Mouse (Mus musculus) lung, postnatal 4 days (tissue): ENCODE measurements around the gene Pax4.

Source experiments
- DNase-seq, 2 experiments: peaks; one replicate each; pipeline ENCODE4 v3.0.0; 2021

The Pax4 gene

GRCm38 (mm10) chr6:28431538-28431855 is 17.7 kb downstream of the Pax4 start:
- no peak for DNase-seq

GRCm38 (mm10) chr6:28430795-28431537 is 18.2 kb downstream of the Pax4 start:
- peak; percentile 59 to 64 for DNase-seq

GRCm38 (mm10) chr6:28429870-28430269 is 19.3 kb downstream of the Pax4 start:
- DNase-seq, result no peak

GRCm38 (mm10) chr6:28428290-28428689 is 20.9 kb downstream of the Pax4 start, which contains the start of gene Gcc1:
Gcc1 (minus strand) TSS chr6:28428390.
- DNase-seq, result no peak

GRCm38 (mm10) chr6:28427096-28427839 is 21.9 kb downstream of the Pax4 start, which contains the start of gene Fscn3:
Fscn3 (plus strand) TSS chr6:28427789.
- peak in 1 of 2 experiments; percentile 20 for DNase-seq

- DNase-seq, result no peak
Measured at GRCm38 (mm10) chr6:28425019-28425418, 24.1 kb downstream of the Pax4 start.

- DNase-seq, result peak; percentile 64 to 75
Measured at GRCm38 (mm10) chr6:28423767-28424695, 25.1 kb downstream of the Pax4 start.

- peak; percentile 96 to 97 for DNase-seq
Measured at GRCm38 (mm10) chr6:28423313-28423712, 25.8 kb downstream of the Pax4 start, which contains the start of gene Arf5. Arf5 (plus strand) TSS chr6:28423560.

- no peak for DNase-seq
Measured at GRCm38 (mm10) chr6:28422651-28423290, 26.4 kb downstream of the Pax4 start.

- peak; percentile 97 to 98 for DNase-seq
Measured at GRCm38 (mm10) chr6:28421469-28422000, 27.6 kb downstream of the Pax4 start.

GRCm38 (mm10) chr6:28420865-28421264 is 28.3 kb downstream of the Pax4 start:
- no peak for DNase-seq

GRCm38 (mm10) chr6:28420361-28420760 is 28.8 kb downstream of the Pax4 start:
- DNase-seq, result peak in 1 of 2 experiments; percentile 19

GRCm38 (mm10) chr6:28419673-28420072 is 29.5 kb downstream of the Pax4 start:
- no peak for DNase-seq

- peak; percentile 61 to 78 for DNase-seq
Measured at GRCm38 (mm10) chr6:28418449-28418848, 30.7 kb downstream of the Pax4 start.

GRCm38 (mm10) chr6:28416981-28417380 is 32.2 kb downstream of the Pax4 start:
- no peak for DNase-seq

GRCm38 (mm10) chr6:28411236-28411635 is 37.9 kb downstream of the Pax4 start:
- DNase-seq, result no peak

GRCm38 (mm10) chr6:28410053-28410452 is 39.1 kb downstream of the Pax4 start:
- peak; percentile 36 to 50 for DNase-seq

GRCm38 (mm10) chr6:28399791-28400190 is 49.4 kb downstream of the Pax4 start:
- no peak for DNase-seq

- no peak for DNase-seq
Measured at GRCm38 (mm10) chr6:28398726-28399125, 50.4 kb downstream of the Pax4 start.

GRCm38 (mm10) chr6:28397681-28398203 is 51.4 kb downstream of the Pax4 start, which contains the start of gene Zfp800:
Zfp800 (minus strand) TSS chr6:28398005.
- DNase-seq, result no peak

- no peak for DNase-seq
Measured at GRCm38 (mm10) chr6:28396853-28397457, 52.2 kb downstream of the Pax4 start.
